13 mouse cellular contexts compared by ENCODE assay signal in genomic region chr16:42677211-42677610, GRCm38 (mm10).
A peak's percentile ranks its signal among the peaks of the same experiment; 100 is the strongest.
DNase-seq lines count a peak whose midpoint lies in the region; ATAC-seq lines count a peak whose summit lies in the region.
"Had no signal": no experiment of that assay in that cellular context is flagged by ENCODE, and none has a peak within 500 bp of the region (broad histone marks: within the 10 kb centered on the region; RNA-seq: fewer than 3 reads in every experiment).

No protein-coding gene starts in this region.

- WGBS in kidney, embryonic 15.5 days = 75% methylated on average over 5 of the region's 5 CpGs
- WGBS in heart, embryonic 15.5 days = 66% methylated on average over 5 of the region's 5 CpGs

- H3K4me3 ChIP-seq in kidney, embryonic 15.5 days (replicated peaks) = no peak overlapping the region
- no peak overlapping the region for H3K4me3 ChIP-seq in heart, embryonic 15.5 days
- H3K4me3 ChIP-seq: erythroblast, embryonic 14.5 days; left cerebral cortex, adult 2 months had no signal

- H3K9me3 ChIP-seq in kidney, embryonic 15.5 days (replicated peaks) = no peaks in the 10 kb centered on the region
- no peaks in the 10 kb centered on the region for H3K9me3 ChIP-seq in heart, embryonic 15.5 days (replicated peaks)

- no peak for DNase-seq in kidney, postnatal 25 days
- DNase-seq in 3T3-L1 (ENCODE audit: low read depth, low spot score) = peak; percentile 89
- DNase-seq in Muller cell, postnatal 12 days (ENCODE audit: inconsistent ontology term) = peak; percentile 12
- no peak for DNase-seq in cerebellum, adult 8-10 months
- no peak for DNase-seq in adrenal gland, postnatal 25 days
- DNase-seq: adrenal gland, postnatal 10 days; cerebellum, adult 11 months; kidney, postnatal 36 days; thymus, postnatal 36 days had no signal

- no peak overlapping the region for H3K9ac ChIP-seq in kidney, embryonic 15.5 days
- no peak overlapping the region for H3K9ac ChIP-seq in heart, embryonic 15.5 days

- peak overlapping the region; percentile 72 for H3K27ac ChIP-seq in kidney, embryonic 15.5 days
- H3K27ac ChIP-seq in heart, embryonic 15.5 days = peak overlapping the region; percentile 80
- H3K27ac ChIP-seq: left cerebral cortex, adult 2 months had no signal

- H3K36me3 ChIP-seq in kidney, embryonic 15.5 days = no peaks in the 10 kb centered on the region
- H3K36me3 ChIP-seq in heart, embryonic 15.5 days = no peaks in the 10 kb centered on the region

- ATAC-seq in kidney, embryonic 15.5 days (replicated peaks; ENCODE audit: low FRiP score) = no peak
- ATAC-seq in heart, embryonic 15.5 days (replicated peaks; ENCODE audit: insufficient number of reproducible peaks, insufficient read depth, low FRiP score, low read depth) = no peak; the same call in 1 of the 2 replicates

- no peaks in the 10 kb centered on the region for H3K4me1 ChIP-seq in kidney, embryonic 15.5 days
- no peaks in the 10 kb centered on the region for H3K4me1 ChIP-seq in heart, embryonic 15.5 days (replicated peaks)

- no peak overlapping the region for H3K4me2 ChIP-seq in kidney, embryonic 15.5 days
- no peak overlapping the region for H3K4me2 ChIP-seq in heart, embryonic 15.5 days

- H3K27me3 ChIP-seq in kidney, embryonic 15.5 days = no peaks in the 10 kb centered on the region
- H3K27me3 ChIP-seq in heart, embryonic 15.5 days = no peaks in the 10 kb centered on the region

Comparison
In these comparisons a context has a peak if more than half of its experiments do, and no peak if none do; other contexts are left out.
1. DNase-seq: peak in 3T3-L1 (single experiment) and Muller cell, postnatal 12 days (single experiment); none in kidney, postnatal 25 days (0 of 2), cerebellum, adult 8-10 months (single experiment) and adrenal gland, postnatal 25 days (single experiment).